Comparison of ENCODE assay signal across 13 mouse cellular contexts in genomic region chr4:57538029-57538688, GRCm38 (mm10). TPM values are rescaled to one million over a fixed set of nuclear protein-coding genes. Genes with fewer than 3 reads are reported as not detected.
A peak's percentile ranks its signal among the peaks of the same experiment; 100 is the strongest.
DNase-seq lines count a peak whose midpoint lies in the region; ATAC-seq and TF ChIP-seq lines count a peak whose summit lies in the region.
"Had no signal": no experiment of that assay in that cellular context is flagged by ENCODE, and none has a peak within 500 bp of the region (broad histone marks: within the 10 kb centered on the region; RNA-seq: fewer than 3 reads in every experiment).

No protein-coding gene starts in this region.

- H3K4me1 ChIP-seq in midbrain, embryonic 10.5 days, result peaks cover 7% of the 10 kb centered on the region
- H3K4me1 ChIP-seq in midbrain, postnatal 0 days (ENCODE audit: insufficient read depth, low read length), result no peaks in the 10 kb centered on the region
- H3K4me1 ChIP-seq in stomach, embryonic 14.5 days (ENCODE audit: control insufficient read depth, insufficient read depth, low read length), result peaks cover 9% of the 10 kb centered on the region; the same call in 1 of the 2 replicates
- H3K4me1 ChIP-seq: hindbrain, embryonic 15.5 days had no signal

- H3K27me3 ChIP-seq in midbrain, embryonic 10.5 days (ENCODE audit: low read depth, poor library complexity, severe bottlenecking), result no peaks in the 10 kb centered on the region
- no peaks in the 10 kb centered on the region for H3K27me3 ChIP-seq in midbrain, postnatal 0 days (ENCODE audit: insufficient read depth, low read length)
- no peaks in the 10 kb centered on the region for H3K27me3 ChIP-seq in stomach, embryonic 14.5 days (ENCODE audit: control insufficient read depth, insufficient read depth, low read length)
- H3K27me3 ChIP-seq: embryonic facial prominence, embryonic 12.5 days; hindbrain, embryonic 15.5 days; neural tube, embryonic 13.5 days had no signal

- no peak overlapping the region for H3K9ac ChIP-seq in midbrain, postnatal 0 days (replicated peaks; ENCODE audit: low read length, poor library complexity, severe bottlenecking)
- H3K9ac ChIP-seq in stomach, embryonic 14.5 days (replicated peaks; ENCODE audit: low read depth, low read length), result no peak overlapping the region
- H3K9ac ChIP-seq: embryonic facial prominence, embryonic 12.5 days; hindbrain, embryonic 15.5 days; neural tube, embryonic 13.5 days had no signal

- no peaks in the 10 kb centered on the region for H3K9me3 ChIP-seq in midbrain, embryonic 10.5 days (replicated peaks)
- no peaks in the 10 kb centered on the region for H3K9me3 ChIP-seq in midbrain, postnatal 0 days (ENCODE audit: low read length)
- no peaks in the 10 kb centered on the region for H3K9me3 ChIP-seq in stomach, embryonic 14.5 days (ENCODE audit: control insufficient read depth, low read depth, low read length)
- H3K9me3 ChIP-seq: embryonic facial prominence, embryonic 12.5 days; hindbrain, embryonic 15.5 days; neural tube, embryonic 13.5 days had no signal

- WGBS in midbrain, embryonic 10.5 days, result 17% methylated on average over 4 of the region's 4 CpGs
- WGBS in midbrain, postnatal 0 days, result 28% methylated on average over 4 of the region's 4 CpGs
- 14% methylated on average over 4 of the region's 4 CpGs for WGBS in stomach, embryonic 14.5 days

- H3K4me2 ChIP-seq in midbrain, postnatal 0 days (ENCODE audit: low read depth, low read length, poor library complexity, severe bottlenecking), result no peak overlapping the region
- H3K4me2 ChIP-seq in stomach, embryonic 14.5 days (replicated peaks; ENCODE audit: low read depth, low read length), result no peak overlapping the region
- H3K4me2 ChIP-seq: embryonic facial prominence, embryonic 12.5 days; hindbrain, embryonic 15.5 days; neural tube, embryonic 13.5 days had no signal

- no peaks in the 10 kb centered on the region for H3K36me3 ChIP-seq in midbrain, embryonic 10.5 days
- no peaks in the 10 kb centered on the region for H3K36me3 ChIP-seq in midbrain, postnatal 0 days (ENCODE audit: insufficient read depth, low read length)
- no peaks in the 10 kb centered on the region for H3K36me3 ChIP-seq in stomach, embryonic 14.5 days (ENCODE audit: control insufficient read depth, insufficient read depth, low read length)
- H3K36me3 ChIP-seq: embryonic facial prominence, embryonic 12.5 days; hindbrain, embryonic 15.5 days; neural tube, embryonic 13.5 days had no signal

- peak; percentile 21 for DNase-seq in midbrain, embryonic 10.5 days (ENCODE audit: low spot score)
- no peak for DNase-seq in midbrain, postnatal 0 days (ENCODE audit: low spot score)
- DNase-seq in embryo, embryonic 10 days (ENCODE audit: low spot score), result peak; percentile 60
- DNase-seq in heart, postnatal 4 days, result peak; percentile 50
- no peak for DNase-seq in right cerebral cortex, postnatal 10 days (ENCODE audit: low spot score in 2 of 2)
- DNase-seq in retina, postnatal 1 day, result no peak
- no peak for DNase-seq in cerebellum, postnatal 4 days (ENCODE audit: low spot score in 2 of 2)

- H3K4me3 ChIP-seq in midbrain, embryonic 10.5 days, result no peak overlapping the region
- H3K4me3 ChIP-seq in midbrain, postnatal 0 days (ENCODE audit: low read depth, low read length), result no peak overlapping the region
- no peak overlapping the region for H3K4me3 ChIP-seq in stomach, embryonic 14.5 days (ENCODE audit: low read depth, low read length)
- H3K4me3 ChIP-seq: embryonic facial prominence, embryonic 12.5 days; hindbrain, embryonic 15.5 days; neural tube, embryonic 13.5 days had no signal

- ATAC-seq in midbrain, postnatal 0 days (ENCODE audit: low FRiP score), result no peak
- peak; percentile 51; the same call in 1 of the 2 replicates for ATAC-seq in stomach, embryonic 14.5 days (ENCODE audit: insufficient number of reproducible peaks, insufficient read depth, low FRiP score, low read depth)

- 0 out of 2 replicates have a peak overlapping the region, but pooled peaks have one; percentile 18 for H3K27ac ChIP-seq in midbrain, embryonic 10.5 days (replicated peaks)
- H3K27ac ChIP-seq in midbrain, postnatal 0 days (ENCODE audit: low read depth, low read length), result no peak overlapping the region
- H3K27ac ChIP-seq in stomach, embryonic 14.5 days (ENCODE audit: low read length), result peak overlapping the region; percentile 17; the same call in 1 of the 2 replicates
- H3K27ac ChIP-seq: embryonic facial prominence, embryonic 12.5 days; hindbrain, embryonic 15.5 days; macrophage; neural tube, embryonic 13.5 days had no signal

- TF ChIP-seq CTCF in midbrain, postnatal 0 days (IDR thresholded peaks at IDR 0.05), result no peak

RNA-seq across cellular contexts. Expression of gene Pakap, which starts 29.8 kb away (rescaled TPM):
- 22.8 and 26.9 TPM in 2 replicates for polyA plus RNA-seq in midbrain, embryonic 10.5 days (2016; fragmentation: Nextera tagmentation; extraction: Ambion mirVana)
- 6.0 and 8.4 TPM in 2 replicates for total RNA-seq in midbrain, postnatal 0 days (2014; rRNA removed)
- polyA plus RNA-seq in midbrain, postnatal 0 days (2015; fragmentation: Nextera tagmentation; extraction: Ambion mirVana), result 11.9 and 13.5 TPM in 2 replicates
- total RNA-seq in heart, postnatal 4 days (2021), result 10 to 100 TPM; 73.5 to 80.4 TPM
- 30.1 and 32.7 TPM in 2 replicates for polyA plus RNA-seq in stomach, embryonic 14.5 days (2014; fragmentation: Nextera tagmentation; extraction: Ambion mirVana)
- total RNA-seq: MEL had no signal
- polyA plus RNA-seq: macrophage had no signal

Comparison
In these comparisons a context has a peak if more than half of its experiments do, and no peak if none do; other contexts are left out.
1. DNase-seq: peak in midbrain, embryonic 10.5 days (single experiment), embryo, embryonic 10 days (single experiment) and heart, postnatal 4 days (single experiment); none in midbrain, postnatal 0 days (single experiment), right cerebral cortex, postnatal 10 days (0 of 2), retina, postnatal 1 day (single experiment) and cerebellum, postnatal 4 days (0 of 2).